Mouse (Mus musculus): ENCODE results near the gene A130010J15Rik. TPM values are rescaled to one million over a fixed set of nuclear protein-coding genes. Genes with fewer than 3 reads are reported as not detected.

Gene A130010J15Rik
- polyA plus RNA-seq, 1 experiment = 4.1 TPM

GRCm38 (mm10) chr1:193201383-193201778 lies 33.5 kb downstream of the A130010J15Rik start, which contains the start of gene Traf3ip3:
Gene Traf3ip3 (minus strand): TSS chr1:193201703.
- TF ChIP-seq CTCF (IDR thresholded peaks at IDR 0.05; ENCODE audit: control insufficient read depth, insufficient read depth, insufficient read length) (no peak), MYOD1 (IDR thresholded peaks at IDR 0.05; ENCODE audit: control insufficient read depth, insufficient read length, low read depth) (no peak), FOSL1 (IDR thresholded peaks at IDR 0.05; ENCODE audit: insufficient read depth, low read length, poor library complexity, severe bottlenecking) (no peak), USF1 (IDR thresholded peaks at IDR 0.05; ENCODE audit: low read depth) (no peak), MYOG (IDR thresholded peaks at IDR 0.05; ENCODE audit: control insufficient read depth, extremely low read depth, insufficient read length) (no peak), CEBPB (IDR thresholded peaks at IDR 0.05; ENCODE audit: low read depth) (no peak), MAX (IDR thresholded peaks at IDR 0.05) (no peak)
- H3ac ChIP-seq (ENCODE audit: control insufficient read depth, insufficient read length, low read depth) = no peak within 1 kb of the TSS
- no peaks in the 10 kb centered on the region for H3K36me3 ChIP-seq (ENCODE audit: control insufficient read depth, insufficient read depth)
- H3K79me2 ChIP-seq (ENCODE audit: control insufficient read depth, insufficient read depth) = no peaks in the 10 kb centered on the region
- H3K27me3 ChIP-seq (ENCODE audit: control insufficient read depth, insufficient read depth, insufficient read length) = no peaks in the 10 kb centered on the region
- H3K4me3 ChIP-seq (ENCODE audit: insufficient read depth, poor library complexity, severe bottlenecking) = no peak within 1 kb of the TSS
- H3K79me3 ChIP-seq (ENCODE audit: low read depth) = no peaks in the 10 kb centered on the region

- Histone ChIP-seq H3K36me3 (ENCODE audit: control insufficient read depth, insufficient read depth) (no peaks in the 10 kb centered on the region), H3K4me3 (ENCODE audit: insufficient read depth, poor library complexity, severe bottlenecking) (no peak overlapping the region)
Measured at GRCm38 (mm10) chr1:193203821-193204220, 36.0 kb downstream of the A130010J15Rik start.

GRCm38 (mm10) chr1:193205431-193205830 lies 37.6 kb downstream of the A130010J15Rik start:
- no peaks in the 10 kb centered on the region for H3K36me3 ChIP-seq (ENCODE audit: control insufficient read depth, insufficient read depth)
- no peak overlapping the region for H3ac ChIP-seq (ENCODE audit: control insufficient read depth, insufficient read length, low read depth)
- TF ChIP-seq MYOG (IDR thresholded peaks at IDR 0.05; ENCODE audit: control insufficient read depth, extremely low read depth, insufficient read length) = no peak
- TF ChIP-seq USF1 (IDR thresholded peaks at IDR 0.05; ENCODE audit: low read depth) = no peak
- TF ChIP-seq FOSL1 (IDR thresholded peaks at IDR 0.05; ENCODE audit: insufficient read depth, low read length, poor library complexity, severe bottlenecking) = no peak
- TF ChIP-seq CEBPB (IDR thresholded peaks at IDR 0.05; ENCODE audit: low read depth) = no peak
- H3K79me3 ChIP-seq (ENCODE audit: low read depth) = no peaks in the 10 kb centered on the region
- H3K4me3 ChIP-seq (ENCODE audit: insufficient read depth, poor library complexity, severe bottlenecking) = no peak overlapping the region
- no peaks in the 10 kb centered on the region for H3K27me3 ChIP-seq (ENCODE audit: control insufficient read depth, insufficient read depth, insufficient read length)
- H3K79me2 ChIP-seq (ENCODE audit: control insufficient read depth, insufficient read depth) = no peaks in the 10 kb centered on the region

More at GRCm38 (mm10) chr1:193203821-193204220, 36.0 kb downstream of the A130010J15Rik start:
- no peak overlapping the region for H3ac ChIP-seq (ENCODE audit: control insufficient read depth, insufficient read length, low read depth)
- no peak for TF ChIP-seq MYOG (IDR thresholded peaks at IDR 0.05; ENCODE audit: control insufficient read depth, extremely low read depth, insufficient read length)
- no peak for TF ChIP-seq USF1 (IDR thresholded peaks at IDR 0.05; ENCODE audit: low read depth)
- no peak for TF ChIP-seq MAX (IDR thresholded peaks at IDR 0.05)
- TF ChIP-seq CEBPB (IDR thresholded peaks at IDR 0.05; ENCODE audit: low read depth) = no peak
- TF ChIP-seq FOSL1 (IDR thresholded peaks at IDR 0.05; ENCODE audit: insufficient read depth, low read length, poor library complexity, severe bottlenecking) = no peak
- no peak for TF ChIP-seq CTCF (IDR thresholded peaks at IDR 0.05; ENCODE audit: control insufficient read depth, insufficient read depth, insufficient read length)
- no peak for TF ChIP-seq MYOD1 (IDR thresholded peaks at IDR 0.05; ENCODE audit: control insufficient read depth, insufficient read length, low read depth)
- no peaks in the 10 kb centered on the region for H3K79me3 ChIP-seq (ENCODE audit: low read depth)
- no peaks in the 10 kb centered on the region for H3K79me2 ChIP-seq (ENCODE audit: control insufficient read depth, insufficient read depth)
- no peaks in the 10 kb centered on the region for H3K27me3 ChIP-seq (ENCODE audit: control insufficient read depth, insufficient read depth, insufficient read length)

GRCm38 (mm10) chr1:193207503-193207902 lies 39.7 kb downstream of the A130010J15Rik start, which contains the start of gene Lamb3:
Gene Lamb3 (plus strand): TSS chr1:193207699.
- Histone ChIP-seq H3K27me3 (ENCODE audit: control insufficient read depth, insufficient read depth, insufficient read length) (no peaks in the 10 kb centered on the region), H3K79me3 (ENCODE audit: low read depth) (no peaks in the 10 kb centered on the region), H3K4me3 (ENCODE audit: insufficient read depth, poor library complexity, severe bottlenecking) (no peak within 1 kb of the TSS), H3K36me3 (ENCODE audit: control insufficient read depth, insufficient read depth) (no peaks in the 10 kb centered on the region), H3ac (ENCODE audit: control insufficient read depth, insufficient read length, low read depth) (no peak within 1 kb of the TSS), H3K79me2 (ENCODE audit: control insufficient read depth, insufficient read depth) (no peaks in the 10 kb centered on the region)
- TF ChIP-seq MYOD1 (IDR thresholded peaks at IDR 0.05; ENCODE audit: control insufficient read depth, insufficient read length, low read depth) = no peak
- no peak for TF ChIP-seq CTCF (IDR thresholded peaks at IDR 0.05; ENCODE audit: control insufficient read depth, insufficient read depth, insufficient read length)
- TF ChIP-seq USF1 (IDR thresholded peaks at IDR 0.05; ENCODE audit: low read depth) = no peak
- TF ChIP-seq MYOG (IDR thresholded peaks at IDR 0.05; ENCODE audit: control insufficient read depth, extremely low read depth, insufficient read length) = no peak
- TF ChIP-seq FOSL1 (IDR thresholded peaks at IDR 0.05; ENCODE audit: insufficient read depth, low read length, poor library complexity, severe bottlenecking) = no peak
- TF ChIP-seq MAX (IDR thresholded peaks at IDR 0.05) = no peak
- no peak for TF ChIP-seq CEBPB (IDR thresholded peaks at IDR 0.05; ENCODE audit: low read depth)

GRCm38 (mm10) chr1:193208178-193208577 lies 40.3 kb downstream of the A130010J15Rik start:
- Histone ChIP-seq H3ac (ENCODE audit: control insufficient read depth, insufficient read length, low read depth) (no peak overlapping the region), H3K79me2 (ENCODE audit: control insufficient read depth, insufficient read depth) (no peaks in the 10 kb centered on the region), H3K27me3 (ENCODE audit: control insufficient read depth, insufficient read depth, insufficient read length) (no peaks in the 10 kb centered on the region), H3K36me3 (ENCODE audit: control insufficient read depth, insufficient read depth) (no peaks in the 10 kb centered on the region), H3K79me3 (ENCODE audit: low read depth) (no peaks in the 10 kb centered on the region), H3K4me3 (ENCODE audit: insufficient read depth, poor library complexity, severe bottlenecking) (no peak overlapping the region)
- TF ChIP-seq MYOG (IDR thresholded peaks at IDR 0.05; ENCODE audit: control insufficient read depth, extremely low read depth, insufficient read length) (no peak), MYOD1 (IDR thresholded peaks at IDR 0.05; ENCODE audit: control insufficient read depth, insufficient read length, low read depth) (no peak), CTCF (IDR thresholded peaks at IDR 0.05; ENCODE audit: control insufficient read depth, insufficient read depth, insufficient read length) (peak; percentile 76), MAX (IDR thresholded peaks at IDR 0.05) (no peak), CEBPB (IDR thresholded peaks at IDR 0.05; ENCODE audit: low read depth) (no peak), USF1 (IDR thresholded peaks at IDR 0.05; ENCODE audit: low read depth) (no peak), FOSL1 (IDR thresholded peaks at IDR 0.05; ENCODE audit: insufficient read depth, low read length, poor library complexity, severe bottlenecking) (no peak)

- Histone ChIP-seq H3K79me3 (ENCODE audit: low read depth) (no peaks in the 10 kb centered on the region), H3K4me3 (ENCODE audit: insufficient read depth, poor library complexity, severe bottlenecking) (no peak overlapping the region), H3K79me2 (ENCODE audit: control insufficient read depth, insufficient read depth) (no peaks in the 10 kb centered on the region), H3ac (ENCODE audit: control insufficient read depth, insufficient read length, low read depth) (no peak overlapping the region), H3K27me3 (ENCODE audit: control insufficient read depth, insufficient read depth, insufficient read length) (no peaks in the 10 kb centered on the region), H3K36me3 (ENCODE audit: control insufficient read depth, insufficient read depth) (no peaks in the 10 kb centered on the region)
- TF ChIP-seq CEBPB (IDR thresholded peaks at IDR 0.05; ENCODE audit: low read depth) (no peak), CTCF (IDR thresholded peaks at IDR 0.05; ENCODE audit: control insufficient read depth, insufficient read depth, insufficient read length) (no peak), USF1 (IDR thresholded peaks at IDR 0.05; ENCODE audit: low read depth) (no peak), MYOD1 (IDR thresholded peaks at IDR 0.05; ENCODE audit: control insufficient read depth, insufficient read length, low read depth) (no peak), FOSL1 (IDR thresholded peaks at IDR 0.05; ENCODE audit: insufficient read depth, low read length, poor library complexity, severe bottlenecking) (no peak), MYOG (IDR thresholded peaks at IDR 0.05; ENCODE audit: control insufficient read depth, extremely low read depth, insufficient read length) (no peak), MAX (IDR thresholded peaks at IDR 0.05) (no peak)
Measured at GRCm38 (mm10) chr1:193211371-193211770, 43.5 kb downstream of the A130010J15Rik start.

Measured in C2C12 (cell line).